ENCODE assay signal across 7 mouse cellular contexts in the genomic region with DNA sequence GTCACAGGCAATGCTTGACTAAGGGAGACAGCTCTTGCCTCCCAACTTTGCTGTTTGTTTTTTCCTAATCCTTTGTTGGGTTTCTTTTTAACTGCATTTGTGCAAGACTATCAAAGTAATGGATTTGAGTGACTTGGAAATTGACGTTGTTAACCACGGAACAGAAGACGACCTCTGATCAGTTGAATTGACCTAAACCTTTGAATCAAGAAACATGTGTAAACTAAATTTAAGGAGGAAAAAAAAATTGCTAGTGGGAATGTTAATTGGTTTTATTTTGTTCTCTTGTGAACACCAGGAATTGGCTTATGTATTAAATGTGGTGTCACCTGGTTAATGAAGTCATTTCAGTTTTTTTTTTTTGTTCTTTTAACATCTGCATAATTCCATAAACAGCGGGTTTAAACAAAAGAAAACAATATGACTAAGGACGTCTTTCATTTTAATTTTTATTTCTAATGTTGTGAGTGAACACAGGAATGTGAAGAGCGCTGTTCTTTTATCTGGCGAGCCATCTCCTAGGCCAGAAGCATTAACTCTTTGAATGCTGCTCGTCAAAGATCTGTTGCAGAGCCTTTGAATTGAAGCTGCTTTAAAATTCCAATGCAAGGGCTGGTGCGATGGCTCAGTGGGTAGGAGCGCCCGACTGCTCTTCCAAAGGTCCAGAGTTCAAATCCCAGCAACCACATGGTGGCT. TPM values are rescaled to one million over a fixed set of nuclear protein-coding genes. Genes with fewer than 3 reads are reported as not detected.
A peak's percentile ranks its signal among the peaks of the same experiment; 100 is the strongest.
DNase-seq lines count a peak whose midpoint lies in the region; ATAC-seq lines count a peak whose summit lies in the region.

No protein-coding gene starts in this region.

- ATAC-seq in megakaryocyte, adult 5-6 weeks (ENCODE audit: poor library complexity, severe bottlenecking): no peak
- ATAC-seq in limb, embryonic 11.5 days (ENCODE audit: insufficient number of reproducible peaks, low FRiP score, low TSS enrichment, low read depth): no peak
- no peak for ATAC-seq in stomach, embryonic 15.5 days (ENCODE audit: insufficient read depth, low FRiP score, low read depth)

- no peaks in the 10 kb centered on the region for H3K9me3 ChIP-seq in megakaryocyte, embryonic 14.5 days
- no peaks in the 10 kb centered on the region for H3K9me3 ChIP-seq in embryonic facial prominence, embryonic 10.5 days
- H3K9me3 ChIP-seq in limb, embryonic 11.5 days (ENCODE audit: control insufficient read depth, low read length): no peaks in the 10 kb centered on the region
- H3K9me3 ChIP-seq in stomach, embryonic 15.5 days: no peaks in the 10 kb centered on the region

- peak overlapping the region; percentile 76 for H3K4me2 ChIP-seq in limb, embryonic 11.5 days (ENCODE audit: low read depth, severe bottlenecking)
- peak overlapping the region; percentile 65 for H3K4me2 ChIP-seq in stomach, embryonic 15.5 days

- H3K27me3 ChIP-seq in megakaryocyte, embryonic 14.5 days (replicated peaks): no peaks in the 10 kb centered on the region
- no peaks in the 10 kb centered on the region for H3K27me3 ChIP-seq in embryonic facial prominence, embryonic 10.5 days (replicated peaks; ENCODE audit: low read depth, poor library complexity, severe bottlenecking)
- no peaks in the 10 kb centered on the region for H3K27me3 ChIP-seq in limb, embryonic 11.5 days (ENCODE audit: control insufficient read depth, insufficient read depth, low read length)
- no peaks in the 10 kb centered on the region for H3K27me3 ChIP-seq in stomach, embryonic 15.5 days (replicated peaks)

- H3K9ac ChIP-seq in limb, embryonic 11.5 days (ENCODE audit: low read length): peak overlapping the region; percentile 97; the same call in 1 of the 2 replicates
- H3K9ac ChIP-seq in stomach, embryonic 15.5 days: peak overlapping the region; percentile 87; the same call in 1 of the 2 replicates

- peak overlapping the region; percentile 96 for H3K4me3 ChIP-seq in megakaryocyte, embryonic 14.5 days (replicated peaks)
- peak overlapping the region; percentile 98 for H3K4me3 ChIP-seq in embryonic facial prominence, embryonic 10.5 days
- peak overlapping the region; percentile 96 for H3K4me3 ChIP-seq in limb, embryonic 11.5 days (ENCODE audit: low read depth, low read length)
- H3K4me3 ChIP-seq in stomach, embryonic 15.5 days (replicated peaks): peak overlapping the region; percentile 89

- WGBS in embryonic facial prominence, embryonic 10.5 days: 19% methylated on average over 11 of the region's 11 CpGs
- WGBS in limb, embryonic 11.5 days: 26% methylated on average over 11 of the region's 11 CpGs
- WGBS in stomach, embryonic 15.5 days: 21% methylated on average over 11 of the region's 11 CpGs

- peaks cover 54% of the 10 kb centered on the region for H3K4me1 ChIP-seq in megakaryocyte, embryonic 14.5 days
- peaks cover 55% of the 10 kb centered on the region for H3K4me1 ChIP-seq in embryonic facial prominence, embryonic 10.5 days
- 0 out of 2 replicates have a peak, but pooled peaks cover 6% of the 10 kb centered on the region for H3K4me1 ChIP-seq in limb, embryonic 11.5 days (ENCODE audit: control insufficient read depth, insufficient read depth, low read length)
- peaks cover 24% of the 10 kb centered on the region for H3K4me1 ChIP-seq in stomach, embryonic 15.5 days

- peak; percentile 22 for DNase-seq in embryonic facial prominence, embryonic 10.5 days (ENCODE audit: low spot score)
- no peak for DNase-seq in limb, embryonic 11.5 days (ENCODE audit: low spot score)
- DNase-seq in spleen, adult 18-20 months: no peak
- DNase-seq in layer of hippocampus, adult 9-10 months (ENCODE audit: low spot score): no peak

- no peaks in the 10 kb centered on the region for H3K36me3 ChIP-seq in megakaryocyte, embryonic 14.5 days (replicated peaks; ENCODE audit: low read length)
- H3K36me3 ChIP-seq in embryonic facial prominence, embryonic 10.5 days (replicated peaks): no peaks in the 10 kb centered on the region
- H3K36me3 ChIP-seq in limb, embryonic 11.5 days (ENCODE audit: control insufficient read depth, insufficient read depth, low read length): no peaks in the 10 kb centered on the region
- no peaks in the 10 kb centered on the region for H3K36me3 ChIP-seq in stomach, embryonic 15.5 days

- peak overlapping the region; percentile 99 for H3K27ac ChIP-seq in embryonic facial prominence, embryonic 10.5 days (replicated peaks)
- H3K27ac ChIP-seq in limb, embryonic 11.5 days (replicated peaks; ENCODE audit: low read depth, low read length): no peak overlapping the region
- H3K27ac ChIP-seq in stomach, embryonic 15.5 days: peak overlapping the region; percentile 100; the same call in 1 of the 2 replicates

RNA-seq across cellular contexts. Expression of a gene that starts 1.7 kb away (rescaled TPM):
- 2.3 TPM in 1 of 2 replicates, not detected in the other for polyA plus RNA-seq in megakaryocyte, embryonic 14.5 days (2012; ENCODE audit: insufficient read depth, low replicate concordance)
- total RNA-seq in megakaryocyte, adult 5-6 weeks (2015): 33.0 and 36.3 TPM in 2 replicates
- total RNA-seq in megakaryocyte, adult 5-6 weeks (2017): 36.5 and 41.5 TPM in 2 replicates
- 18.1 and 19.0 TPM in 2 replicates for polyA plus RNA-seq in embryonic facial prominence, embryonic 10.5 days (2016; fragmentation: Nextera tagmentation; extraction: Ambion mirVana)
- polyA plus RNA-seq in limb, embryonic 11.5 days (2014; fragmentation: Nextera tagmentation; extraction: Ambion mirVana): 19.2 and 24.7 TPM in 2 replicates
- polyA plus RNA-seq in stomach, embryonic 15.5 days (2015; fragmentation: Nextera tagmentation; extraction: Ambion mirVana): 15.8 and 17.6 TPM in 2 replicates
